Comparison of ENCODE assay signal across 13 mouse cellular contexts in the genomic region with DNA sequence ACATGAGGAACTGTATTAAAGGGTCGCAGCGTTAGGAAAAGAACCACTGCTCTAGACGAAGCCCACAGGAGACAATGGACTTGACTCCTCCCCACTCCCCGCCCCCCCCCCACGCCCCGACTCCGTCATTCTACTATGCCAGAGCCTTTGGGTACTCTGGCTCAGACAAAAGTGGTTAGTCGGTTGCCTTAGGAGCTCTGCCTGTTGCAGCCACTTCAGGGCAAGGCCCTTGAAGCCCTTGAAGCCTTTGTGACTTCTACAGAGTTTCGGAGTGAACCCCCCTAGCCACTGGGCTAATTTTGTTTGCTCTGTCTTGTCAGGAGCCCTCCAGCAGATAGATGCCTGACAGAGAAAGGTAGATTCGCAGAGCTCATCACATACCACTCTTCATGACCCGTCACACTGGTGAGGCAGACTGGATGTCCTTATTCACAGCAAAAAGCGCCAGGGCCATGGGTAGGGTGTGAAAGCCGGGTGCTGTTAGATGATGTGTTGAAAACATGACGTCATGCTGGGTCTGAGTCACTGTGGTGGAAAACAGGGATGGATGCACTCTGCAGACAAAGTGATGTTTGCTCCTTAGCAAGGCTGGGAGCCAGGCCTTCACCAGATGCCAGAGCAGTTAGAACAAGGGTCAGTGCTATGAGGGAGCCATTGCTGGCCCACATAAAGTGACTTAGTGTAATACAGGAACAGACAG. TPM values are rescaled to one million over a fixed set of nuclear protein-coding genes. Genes with fewer than 3 reads are reported as not detected.
A peak's percentile ranks its signal among the peaks of the same experiment; 100 is the strongest.
DNase-seq lines count a peak whose midpoint lies in the region; ATAC-seq lines count a peak whose summit lies in the region.
"Had no signal": no experiment of that assay in that cellular context is flagged by ENCODE, and none has a peak within 500 bp of the region (broad histone marks: within the 10 kb centered on the region; RNA-seq: fewer than 3 reads in every experiment).

No protein-coding gene starts in this region.

- WGBS in lung, embryonic 16.5 days, result 34% methylated on average over 14 of the region's 14 CpGs
- 34% methylated on average over 14 of the region's 14 CpGs for WGBS in heart, embryonic 11.5 days (ENCODE audit: insufficient replicate concordance)

- H3K9ac ChIP-seq in lung, embryonic 16.5 days (ENCODE audit: low read length), result no peak overlapping the region
- H3K9ac ChIP-seq in heart, embryonic 11.5 days (ENCODE audit: low read depth, low read length), result no peak overlapping the region
- H3K9ac ChIP-seq: intestine, embryonic 15.5 days; neural tube, embryonic 15.5 days had no signal

- no peak overlapping the region for H3K27ac ChIP-seq in lung, embryonic 16.5 days (ENCODE audit: low read length)
- H3K27ac ChIP-seq in heart, embryonic 11.5 days (ENCODE audit: low read depth, low read length), result peak overlapping the region; percentile 46
- H3K27ac ChIP-seq: intestine, embryonic 15.5 days; neural tube, embryonic 15.5 days had no signal

- DNase-seq in lung, adult 18-20 months, result no peak
- peak; percentile 74 for DNase-seq in adipocyte (ENCODE audit: low spot score)
- DNase-seq in heart, postnatal 4 days, result peak; percentile 61
- DNase-seq in ovary, adult 18-20 months (ENCODE audit: low spot score), result no peak
- DNase-seq in right cerebral cortex, postnatal 25 days, result no peak
- no peak for DNase-seq in kidney, adult 8-10 months
- DNase-seq: cerebellum, adult 11-12 months had no signal

- 0 out of 2 replicates have a peak, but pooled peaks cover 2% of the 10 kb centered on the region for H3K4me1 ChIP-seq in lung, embryonic 16.5 days (replicated peaks; ENCODE audit: control insufficient read depth, insufficient read depth, low read length)
- H3K4me1 ChIP-seq in heart, embryonic 11.5 days (ENCODE audit: control insufficient read depth, insufficient read depth, low read length), result peaks cover 11% of the 10 kb centered on the region
- H3K4me1 ChIP-seq: intestine, embryonic 15.5 days; neural tube, embryonic 15.5 days had no signal

- peaks cover 2% of the 10 kb centered on the region; the same call in 1 of the 2 replicates for H3K27me3 ChIP-seq in lung, embryonic 16.5 days (ENCODE audit: control insufficient read depth, insufficient read depth, low read depth, low read length)
- H3K27me3 ChIP-seq in heart, embryonic 11.5 days (ENCODE audit: control insufficient read depth, insufficient read depth, low read length), result no peaks in the 10 kb centered on the region
- H3K27me3 ChIP-seq: CH12.LX; intestine, embryonic 15.5 days; neural tube, embryonic 15.5 days had no signal

- H3K36me3 ChIP-seq in lung, embryonic 16.5 days (ENCODE audit: control insufficient read depth, insufficient read depth, low read length), result no peaks in the 10 kb centered on the region
- H3K36me3 ChIP-seq in heart, embryonic 11.5 days (ENCODE audit: control insufficient read depth, insufficient read depth, low read length), result no peaks in the 10 kb centered on the region
- H3K36me3 ChIP-seq: intestine, embryonic 15.5 days; neural tube, embryonic 15.5 days had no signal

- no peak overlapping the region for H3K4me3 ChIP-seq in lung, embryonic 16.5 days (ENCODE audit: low read length)
- no peak overlapping the region for H3K4me3 ChIP-seq in heart, embryonic 11.5 days (ENCODE audit: low read depth, low read length)
- H3K4me3 ChIP-seq: intestine, embryonic 15.5 days; neural tube, embryonic 15.5 days had no signal

- ATAC-seq in lung, embryonic 16.5 days (ENCODE audit: low read depth), result peak; percentile 34; the same call in 1 of the 2 replicates
- ATAC-seq in heart, embryonic 11.5 days (replicated peaks; ENCODE audit: insufficient number of reproducible peaks, low FRiP score, low TSS enrichment), result peak; percentile 87
- ATAC-seq: intestine, embryonic 15.5 days had no signal

- H3K9me3 ChIP-seq in lung, embryonic 16.5 days (ENCODE audit: control insufficient read depth, low read length), result no peaks in the 10 kb centered on the region
- no peaks in the 10 kb centered on the region for H3K9me3 ChIP-seq in heart, embryonic 11.5 days (replicated peaks; ENCODE audit: control insufficient read depth, low read length)
- H3K9me3 ChIP-seq: intestine, embryonic 15.5 days; neural tube, embryonic 15.5 days had no signal

- H3K4me2 ChIP-seq in lung, embryonic 16.5 days (ENCODE audit: low read depth, low read length), result no peak overlapping the region
- 0 out of 2 replicates have a peak overlapping the region, but pooled peaks have one; percentile 16 for H3K4me2 ChIP-seq in heart, embryonic 11.5 days
- H3K4me2 ChIP-seq: intestine, embryonic 15.5 days; liver, embryonic 11.5 days; neural tube, embryonic 15.5 days had no signal

RNA-seq across cellular contexts. Expression of gene Lypd6b, which starts 10.1 kb away (rescaled TPM):
- 2.2 and 2.6 TPM in 2 replicates for polyA plus RNA-seq in lung, embryonic 16.5 days (2015; fragmentation: Nextera tagmentation; extraction: Ambion mirVana)
- 1.3 and 1.9 TPM in 2 replicates for polyA plus RNA-seq in heart, embryonic 11.5 days (2014; fragmentation: Nextera tagmentation; extraction: Ambion mirVana)
- total RNA-seq in heart, postnatal 4 days (2021), result under 1 TPM; 0.23 to 0.24 TPM

Comparison
In these comparisons a context has a peak if more than half of its experiments do, and no peak if none do; other contexts are left out.
1. DNase-seq: peak in adipocyte (single experiment) and heart, postnatal 4 days (single experiment); none in lung, adult 18-20 months (0 of 2), ovary, adult 18-20 months (single experiment), right cerebral cortex, postnatal 25 days (single experiment) and kidney, adult 8-10 months (0 of 2).